Mouse (Mus musculus) skeletal muscle tissue, adult 2 months (tissue): ENCODE data around the gene 4930544D05Rik.
"Not testable (repeated sequence)": the region's sequence is repeated elsewhere in the genome, so short reads cannot be mapped to it uniquely, and the experiment has no call there.

Experiments used
- DNase-seq: peaks from one replicate; pipeline ENCODE4 v3.0.0-alpha.2; 2012; ENCODE audit warnings: low read depth, low spot score

Gene 4930544D05Rik

GRCm38 (mm10) chr11:70615516-70616093, at the start of gene 4930544D05Rik:
4930544D05Rik (plus strand) TSS chr11:70615848.
- no peak for DNase-seq

DNA sequence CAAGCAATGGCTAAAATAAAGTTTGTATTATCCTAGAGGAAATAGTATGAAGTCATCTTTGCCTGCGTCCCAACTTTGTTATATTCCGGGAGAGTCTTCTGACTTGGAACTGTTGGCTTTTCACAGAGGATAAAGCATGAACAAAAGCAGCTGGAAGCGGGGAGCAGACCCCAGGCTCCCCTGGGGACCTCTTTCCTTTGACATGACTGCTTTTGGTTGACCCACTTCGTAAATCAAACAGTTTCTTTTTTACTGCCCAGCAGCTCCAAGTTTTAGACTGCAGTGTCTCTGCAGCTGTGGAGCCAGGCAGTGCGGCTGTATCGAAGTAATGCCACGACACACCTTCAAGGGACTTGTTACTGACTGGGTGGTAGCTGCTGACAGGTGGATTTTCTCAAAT, 49.1 kb upstream of the 4930544D05Rik start:
- DNase-seq, result no peak

- not testable (repeated sequence) for DNase-seq
These were observed 45.0 kb upstream of the 4930544D05Rik start for GRCm38 (mm10) chr11:70570614-70571013.

GRCm38 (mm10) chr11:70571641-70572040, 44.0 kb upstream of the 4930544D05Rik start:
- no peak for DNase-seq

- no peak for DNase-seq
These were observed 43.2 kb upstream of the 4930544D05Rik start for GRCm38 (mm10) chr11:70572348-70572902.

GRCm38 (mm10) chr11:70573872-70574271, 41.8 kb upstream of the 4930544D05Rik start:
- DNase-seq, result no peak

GRCm38 (mm10) chr11:70577201-70577600, 38.4 kb upstream of the 4930544D05Rik start:
- no peak for DNase-seq

DNA sequence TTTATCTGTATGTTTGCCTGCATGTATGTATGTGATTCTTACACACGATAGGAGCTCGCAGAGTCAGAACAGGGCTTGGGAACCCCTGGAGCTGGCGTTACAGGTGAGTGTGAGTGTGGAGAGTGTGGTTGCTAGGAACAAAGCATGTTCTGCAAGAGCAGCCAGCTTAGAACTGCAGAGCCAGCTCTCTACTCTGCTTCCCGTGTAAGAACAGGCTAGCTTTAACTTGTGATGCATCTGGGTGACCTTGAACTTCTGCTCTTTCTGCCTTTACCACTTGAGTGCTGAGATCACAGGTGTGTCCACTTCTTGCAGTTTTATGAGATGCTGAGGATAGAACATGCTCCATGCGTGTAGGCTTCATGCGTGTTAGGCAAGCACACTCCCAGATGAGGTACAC, 36.7 kb upstream of the 4930544D05Rik start:
- DNase-seq, result no peak

GRCm38 (mm10) chr11:70579710-70580357, 35.8 kb upstream of the 4930544D05Rik start:
- no peak for DNase-seq

DNA sequence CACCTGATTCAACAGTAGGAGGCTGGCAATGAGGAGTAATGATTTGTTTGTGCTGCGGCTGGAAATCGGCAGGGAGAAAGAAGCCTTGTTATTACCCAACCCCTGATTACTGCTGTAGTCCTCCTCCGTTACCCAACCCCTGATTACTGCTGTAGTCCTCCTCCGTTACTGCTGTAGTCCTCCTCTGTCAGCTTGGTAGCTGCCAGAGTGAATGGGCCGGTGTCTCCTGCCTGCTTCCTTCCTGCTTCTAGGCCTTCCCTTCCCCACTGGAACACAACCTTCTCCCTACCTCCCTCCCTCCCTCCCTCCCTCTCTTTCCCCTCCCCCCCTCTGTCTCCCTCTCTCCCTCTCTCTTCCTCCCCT, 35.3 kb upstream of the 4930544D05Rik start:
- no peak for DNase-seq

DNA sequence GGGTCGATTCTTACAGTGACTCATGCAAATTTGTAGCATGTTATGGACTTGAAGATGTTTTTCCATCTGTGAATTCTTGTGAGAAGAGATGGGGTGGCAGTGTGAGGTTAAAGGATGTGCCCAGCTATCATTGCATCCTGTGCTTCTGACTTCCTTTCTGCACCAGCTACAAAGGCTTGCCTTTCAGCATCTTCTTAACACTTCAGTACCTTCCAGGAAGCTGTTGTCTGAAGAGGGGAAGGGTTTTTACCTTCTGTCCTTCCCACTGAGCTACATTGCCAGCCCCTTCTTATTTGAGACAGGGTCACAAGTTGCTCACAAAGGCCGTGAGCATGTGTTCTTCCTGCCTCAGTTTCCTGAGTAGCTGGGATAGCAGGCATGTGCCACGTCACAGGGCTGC, 34.7 kb upstream of the 4930544D05Rik start:
- no peak for DNase-seq

DNA sequence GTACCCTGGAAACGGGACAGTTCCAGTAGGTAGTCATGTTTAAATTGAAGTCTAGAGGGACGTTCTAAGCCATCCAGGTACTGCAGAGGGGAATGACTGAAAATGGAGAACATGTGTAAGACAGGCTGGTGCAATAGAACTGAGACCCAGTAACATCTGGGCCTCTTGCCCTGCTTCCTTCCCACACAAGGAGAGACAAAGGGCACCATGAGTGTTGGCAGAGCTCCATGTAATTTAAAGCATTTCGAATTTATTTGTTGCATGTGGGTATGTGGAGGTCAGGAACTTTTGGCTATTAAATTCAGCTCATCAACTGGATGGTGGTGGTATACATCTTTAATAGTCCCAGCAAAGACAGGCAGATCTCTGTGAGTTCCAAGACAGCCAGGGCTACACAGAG, 33.5 kb upstream of the 4930544D05Rik start:
- no peak for DNase-seq

- no peak for DNase-seq
These were observed 32.5 kb upstream of the 4930544D05Rik start for GRCm38 (mm10) chr11:70583022-70583714.

- no peak for DNase-seq
These were observed 31.9 kb upstream of the 4930544D05Rik start for GRCm38 (mm10) chr11:70583775-70584174.

DNA sequence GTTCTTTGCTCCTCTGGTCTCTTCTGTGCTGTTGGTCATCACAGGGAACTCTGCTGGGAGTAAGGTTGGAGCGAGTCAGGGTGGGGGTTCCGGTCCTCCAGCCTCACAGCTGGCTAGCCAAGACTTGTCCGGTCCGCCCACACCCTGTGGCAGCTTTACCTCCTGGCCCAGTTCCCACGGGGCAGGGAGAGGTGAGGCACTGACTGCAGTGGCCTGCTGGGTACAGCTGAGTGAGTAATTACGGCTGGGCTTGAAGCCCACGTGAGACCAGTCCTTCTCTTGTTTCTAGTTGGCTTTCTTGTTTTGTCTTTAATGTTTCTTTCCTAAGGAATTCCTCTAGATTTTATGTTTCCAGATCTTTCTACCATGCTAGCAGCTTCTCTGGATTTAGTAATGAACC, 30.2 kb upstream of the 4930544D05Rik start:
- peak; percentile 40 for DNase-seq

GRCm38 (mm10) chr11:70586261-70586660, 29.4 kb upstream of the 4930544D05Rik start:
- DNase-seq, result no peak

DNA sequence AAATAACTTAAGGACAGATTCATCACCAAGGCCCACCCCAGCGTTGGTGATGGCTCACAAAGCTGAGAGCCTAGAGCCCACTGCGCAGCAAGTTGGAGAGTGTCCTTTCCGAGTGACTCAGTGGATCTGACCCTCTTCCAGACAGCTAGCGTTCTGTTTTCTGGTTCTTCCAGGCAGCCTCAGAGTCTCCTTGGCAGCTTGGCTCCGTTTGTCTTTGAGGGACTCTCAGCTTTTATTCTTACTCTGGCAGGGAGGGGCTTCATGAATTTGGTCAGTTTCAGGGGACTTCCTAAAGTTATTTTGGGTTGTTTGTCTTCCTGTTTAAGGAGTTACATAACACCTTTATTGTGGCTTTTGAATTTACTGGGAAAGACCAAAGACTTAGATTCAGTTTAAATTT, 28.7 kb upstream of the 4930544D05Rik start:
- no peak for DNase-seq

DNA sequence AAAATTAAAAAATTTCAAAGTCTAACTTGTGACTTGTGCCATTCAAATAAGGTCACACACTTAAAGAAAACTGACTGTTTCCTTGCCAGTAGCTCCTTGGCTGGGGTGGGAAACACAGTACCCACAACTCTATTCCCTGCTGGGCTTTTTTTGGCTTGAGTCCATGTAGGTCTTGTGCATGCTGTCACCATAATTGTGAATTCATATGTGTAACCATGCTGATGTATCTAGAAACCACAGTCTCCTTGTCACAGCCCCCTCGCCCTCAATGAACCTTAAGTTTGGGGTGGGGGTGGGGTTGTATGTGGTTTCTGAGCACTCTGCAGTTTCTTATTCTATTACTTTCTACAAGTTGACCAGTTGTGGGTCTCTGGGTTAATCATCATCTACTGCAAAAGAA, 23.9 kb upstream of the 4930544D05Rik start:
- DNase-seq, result no peak

DNA sequence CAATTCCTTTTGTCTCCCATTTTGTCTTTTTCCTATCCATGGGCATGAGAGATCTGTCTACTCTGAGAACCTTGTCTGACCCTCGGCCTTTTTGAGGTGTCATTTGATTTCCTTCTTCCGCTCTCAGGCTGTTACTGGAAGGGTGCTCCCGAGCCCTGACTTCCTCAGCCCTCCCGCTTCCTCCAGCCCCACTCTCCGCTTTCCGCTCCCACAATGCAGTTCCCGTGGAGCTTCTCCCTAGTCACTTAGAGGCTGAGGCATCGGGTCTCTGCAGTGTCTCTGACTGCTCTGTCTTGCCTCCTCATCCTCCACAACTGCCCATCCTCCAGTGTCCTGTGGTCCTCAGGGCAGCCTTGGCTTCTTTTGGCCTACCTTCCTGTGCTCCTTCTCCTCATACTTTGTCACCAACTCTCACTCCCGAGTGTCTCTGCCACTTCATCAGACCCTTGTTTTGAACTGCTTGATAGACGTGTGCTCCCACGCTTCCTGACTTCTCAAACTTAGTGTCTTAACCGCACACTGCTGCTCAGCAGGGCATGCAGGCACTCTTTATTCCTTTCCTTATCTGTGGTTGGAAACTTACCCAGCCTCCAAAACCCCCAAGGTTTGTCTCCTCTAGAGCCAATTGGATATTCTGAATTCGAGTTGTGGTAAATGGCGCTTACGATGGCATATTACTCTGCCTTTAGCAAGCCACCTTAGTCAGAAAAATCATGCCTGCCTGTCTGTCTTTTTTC, 21.2 kb upstream of the 4930544D05Rik start:
- DNase-seq, result no peak

- DNase-seq, result no peak
These were observed 20.0 kb upstream of the 4930544D05Rik start for GRCm38 (mm10) chr11:70595638-70596037.

- no peak for DNase-seq
These were observed 19.6 kb upstream of the 4930544D05Rik start for GRCm38 (mm10) chr11:70596094-70596493.

GRCm38 (mm10) chr11:70597301-70597700, 18.3 kb upstream of the 4930544D05Rik start:
- no peak for DNase-seq
